Mouse (Mus musculus) liver, adult 2 months (tissue): ENCODE results near the gene Zfp462. TPM values are rescaled to one million over a fixed set of nuclear protein-coding genes. Genes with fewer than 3 reads are reported as not detected.

Source experiments
- DNase-seq: peaks from one replicate; pipeline ENCODE4 v3.0.0-alpha.2; 2011; ENCODE audit warnings: low read depth, low spot score; ENCODE audit errors: extremely low read depth
- H3K27ac ChIP-seq: fragments of 200-500 bp; replicated peaks from 2 replicates; pipeline ENCODE4 v1.5.1; 2012; ENCODE audit warnings: low read depth, mild to moderate bottlenecking, control low read depth, inconsistent platforms, low read length; ENCODE audit not compliant: insufficient read depth
- H3K27me3 ChIP-seq: fragments of 200-500 bp; 2 replicates; pipeline ENCODE4 v1.6.1; 2012; ENCODE audit warnings: mild to moderate bottlenecking, moderate library complexity, low read length, inconsistent platforms; ENCODE audit not compliant: control insufficient read depth, insufficient read depth
- H3K36me3 ChIP-seq: fragments of 200-500 bp; 2 replicates; pipeline ENCODE4 v1.6.1; 2012; ENCODE audit warnings: low read length, inconsistent platforms; ENCODE audit not compliant: control insufficient read depth, insufficient read depth
- H3K4me1 ChIP-seq: fragments of 200-500 bp; 2 replicates; pipeline ENCODE4 v1.6.1; 2011; ENCODE audit warnings: low read length; ENCODE audit not compliant: control insufficient read depth, insufficient read depth
- H3K4me3 ChIP-seq: fragments of 200-500 bp; 2 replicates; pipeline ENCODE4 v1.5.1; 2011; ENCODE audit warnings: low read depth, mild to moderate bottlenecking, control low read depth, low read length, moderate library complexity; ENCODE audit not compliant: insufficient read depth
- H3K79me2 ChIP-seq: fragments of 200-500 bp; 2 replicates; pipeline ENCODE4 v1.6.1; 2012; ENCODE audit warnings: inconsistent platforms, mild to moderate bottlenecking, low read length, moderate library complexity; ENCODE audit not compliant: control insufficient read depth, insufficient read depth
- H3K9ac ChIP-seq: fragments of 200-500 bp; 2 replicates; pipeline ENCODE4 v1.6.1; 2012; ENCODE audit warnings: low read depth, mild to moderate bottlenecking, control low read depth, inconsistent platforms, low read length
- CTCF ChIP-seq: fragments of 200-500 bp; IDR thresholded peaks from 2 replicates; pipeline ENCODE4 v1.5.1; 2011; ENCODE audit warnings: low read depth, low read length, control low read depth
- POLR2A ChIP-seq: fragments of 200-500 bp; IDR thresholded peaks from 2 replicates; pipeline ENCODE4 v1.6.1; 2011; ENCODE audit warnings: low read length, control low read depth; ENCODE audit not compliant: insufficient read depth; ENCODE audit errors: extremely low read depth
- WGBS: fragments of 180-500 bp; shearing (Covaris S2); methylation state at CpG from one replicate; pipeline ENCODE4 v1.1.7; 2018; 5-methylcytosine and 5-hydroxymethylcytosine counted together
- polyA plus RNA-seq: library from polyadenylated mRNA; depleted of rRNA; stranded (reverse); fragments of >200 nt; gene quantifications from 2 replicates; pipeline ENCODE4 v1.2.3, GENCODE M21; 2012
- total RNA-seq: library from RNA; depleted of rRNA; stranded (reverse); fragments of >200 nt; gene quantifications from 2 replicates; pipeline ENCODE4 v1.2.3, GENCODE M21; 2014

Gene Zfp462
- total and polyA plus RNA-seq, 2 experiments, result 0.18 to 0.22 TPM

DNA sequence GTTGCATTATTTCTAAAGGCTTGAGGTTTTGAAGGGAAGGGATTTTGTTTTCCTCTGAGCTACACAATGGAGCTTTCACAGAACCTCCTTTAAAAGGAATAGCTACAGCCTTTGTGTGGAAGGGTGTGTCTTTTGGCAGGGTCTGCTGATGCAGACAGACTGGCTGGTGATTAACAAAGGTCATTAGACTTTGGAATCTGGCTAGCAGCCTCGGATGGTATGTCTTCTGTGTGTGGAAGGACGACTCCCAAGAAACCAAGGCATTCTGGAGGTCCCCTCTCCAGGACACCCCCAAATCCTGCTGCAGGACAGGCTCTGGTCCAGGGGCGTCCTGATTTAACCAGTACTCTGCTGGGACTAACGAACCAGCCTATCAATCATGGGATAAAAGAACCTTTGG, 60.2 kb downstream of the Zfp462 start:
- H3K9ac ChIP-seq, result no peak overlapping the region
- no peak overlapping the region for H3K27ac ChIP-seq
- TF ChIP-seq CTCF (no peak), POLR2A (no peak)
- peaks cover 10% of the 10 kb centered on the region for H3K4me1 ChIP-seq
- peak; percentile 72 for DNase-seq
- 22% methylated on average over 4 of the region's 4 CpGs for WGBS
- H3K4me3 ChIP-seq, result no peak overlapping the region
- H3K36me3 ChIP-seq, result no peaks in the 10 kb centered on the region
- no peaks in the 10 kb centered on the region for H3K27me3 ChIP-seq
- H3K79me2 ChIP-seq, result no peaks in the 10 kb centered on the region

- Histone ChIP-seq H3K27ac (no peak overlapping the region), H3K27me3 (no peaks in the 10 kb centered on the region), H3K4me1 (peaks cover 10% of the 10 kb centered on the region), H3K9ac (no peak overlapping the region), H3K36me3 (no peaks in the 10 kb centered on the region), H3K4me3 (no peak overlapping the region), H3K79me2 (no peaks in the 10 kb centered on the region)
- WGBS, result 33% methylated on average over 9 of the region's 9 CpGs
- peak; percentile 9 for DNase-seq
- TF ChIP-seq POLR2A (no peak), CTCF (no peak)
Measured at GRCm38 (mm10) chr4:55005521-55005969, 60.7 kb downstream of the Zfp462 start.

DNA sequence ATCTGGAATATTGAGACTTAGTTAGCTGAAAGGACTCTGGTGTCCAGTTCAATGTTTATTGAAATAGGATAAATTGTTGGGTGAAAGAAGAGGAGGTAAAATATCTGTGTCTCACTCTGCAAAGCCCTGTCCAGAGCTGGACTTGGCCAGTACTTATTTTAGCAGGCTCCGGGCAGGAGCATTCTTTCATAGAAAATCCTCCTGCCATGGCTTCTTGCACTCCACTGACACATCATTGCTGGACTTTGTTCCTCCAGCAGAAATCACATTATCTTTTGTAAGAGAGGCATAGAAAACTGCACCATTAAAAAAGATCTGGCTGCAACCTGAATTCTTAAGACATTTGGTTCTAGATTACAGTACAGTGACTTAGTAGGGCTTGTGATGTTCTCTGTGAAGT, 61.2 kb downstream of the Zfp462 start:
- TF ChIP-seq POLR2A (no peak), CTCF (no peak)
- H3K4me3 ChIP-seq, result no peak overlapping the region
- H3K27me3 ChIP-seq, result no peaks in the 10 kb centered on the region
- DNase-seq, result no peak
- H3K36me3 ChIP-seq, result no peaks in the 10 kb centered on the region
- no peak overlapping the region for H3K27ac ChIP-seq
- H3K4me1 ChIP-seq, result peaks cover 10% of the 10 kb centered on the region
- no peak overlapping the region for H3K9ac ChIP-seq
- 86% methylated on average over 1 of the region's 1 CpGs for WGBS
- H3K79me2 ChIP-seq, result no peaks in the 10 kb centered on the region

- Histone ChIP-seq H3K27me3 (no peaks in the 10 kb centered on the region), H3K9ac (no peak overlapping the region), H3K4me3 (no peak overlapping the region), H3K4me1 (peaks cover 10% of the 10 kb centered on the region), H3K36me3 (no peaks in the 10 kb centered on the region), H3K27ac (no peak overlapping the region), H3K79me2 (no peaks in the 10 kb centered on the region)
- 98% methylated on average over 14 of the region's 14 CpGs for WGBS
- TF ChIP-seq POLR2A (no peak), CTCF (no peak)
- DNase-seq, result no peak
Measured at GRCm38 (mm10) chr4:55008616-55009015, 63.8 kb downstream of the Zfp462 start.

GRCm38 (mm10) chr4:55011391-55011790, 66.5 kb downstream of the Zfp462 start:
- DNase-seq, result no peak
- no peak for TF ChIP-seq CTCF
- no peak for TF ChIP-seq POLR2A
- Histone ChIP-seq H3K79me2 (no peaks in the 10 kb centered on the region), H3K36me3 (no peaks in the 10 kb centered on the region), H3K27me3 (no peaks in the 10 kb centered on the region), H3K4me1 (peaks cover 1% of the 10 kb centered on the region; the same call in 1 of the 2 replicates), H3K9ac (no peak overlapping the region), H3K27ac (no peak overlapping the region), H3K4me3 (no peak overlapping the region)
- 94% methylated on average over 12 of the region's 12 CpGs for WGBS

DNA sequence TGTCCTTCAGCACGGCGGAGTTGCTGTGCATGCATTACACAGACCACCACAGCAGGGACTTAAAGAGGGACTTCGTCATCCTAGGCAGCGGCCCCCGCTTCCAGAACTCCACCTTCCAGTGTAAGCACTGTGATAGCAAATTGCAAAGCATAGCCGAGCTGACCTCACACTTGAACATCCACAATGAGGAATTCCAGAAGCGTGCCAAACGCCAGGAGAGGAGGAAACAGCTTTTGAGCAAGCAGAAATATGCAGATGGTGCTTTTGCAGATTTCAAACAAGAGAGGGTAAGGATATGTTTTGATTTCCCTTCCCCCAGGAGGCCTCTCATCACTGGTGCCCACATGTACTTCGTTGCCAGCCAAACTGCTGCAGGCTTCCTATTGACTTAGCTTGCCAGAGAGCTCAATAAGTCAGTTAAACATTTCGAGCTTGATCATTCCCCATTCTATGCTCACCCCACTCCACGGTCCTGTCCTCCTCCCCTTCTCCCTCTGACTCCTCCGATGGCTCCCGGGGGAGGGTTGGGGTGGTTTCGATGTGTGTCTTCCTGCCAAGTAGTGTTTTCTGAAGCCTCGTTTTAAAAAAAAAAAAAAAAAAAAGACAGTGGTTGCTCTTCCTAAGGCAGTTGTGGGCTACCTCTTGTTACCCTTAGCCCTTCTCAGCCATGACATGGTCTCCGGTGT, 68.9 kb downstream of the Zfp462 start:
- Histone ChIP-seq H3K27ac (no peak overlapping the region), H3K9ac (no peak overlapping the region), H3K79me2 (no peaks in the 10 kb centered on the region), H3K36me3 (no peaks in the 10 kb centered on the region), H3K4me3 (no peak overlapping the region), H3K4me1 (peaks cover 1% of the 10 kb centered on the region; the same call in 1 of the 2 replicates), H3K27me3 (no peaks in the 10 kb centered on the region)
- no peak for TF ChIP-seq CTCF
- TF ChIP-seq POLR2A, result no peak
- 69% methylated on average over 16 of the region's 16 CpGs for WGBS
- DNase-seq, result no peak
